Mouse (Mus musculus) ES-E14 (cell line): Measurements from ENCODE around the gene Gpr180.
A peak's percentile ranks its signal among the peaks of the same experiment; 100 is the strongest.

Experiments
- CHD2 ChIP-seq: IDR thresholded peaks from 2 replicates; pipeline ENCODE4 v1.6.1; 2014; ENCODE audit warnings: mild to moderate bottlenecking, low read depth, low read length, inconsistent platforms
- HCFC1 ChIP-seq: IDR thresholded peaks from 2 replicates; pipeline ENCODE4 v1.6.1; 2012; ENCODE audit warnings: low read length, inconsistent platforms, borderline replicate concordance; ENCODE audit not compliant: insufficient read depth
- MAFK ChIP-seq: IDR thresholded peaks from 2 replicates; pipeline ENCODE4 v1.6.1; 2014; ENCODE audit warnings: mild to moderate bottlenecking, low read depth, low read length, inconsistent platforms; ENCODE audit not compliant: insufficient read depth
- ZC3H11A ChIP-seq: IDR thresholded peaks from 2 replicates; pipeline ENCODE4 v1.6.1; 2012; ENCODE audit warnings: low read depth, mild to moderate bottlenecking, inconsistent platforms, low read length, borderline replicate concordance

DNA sequence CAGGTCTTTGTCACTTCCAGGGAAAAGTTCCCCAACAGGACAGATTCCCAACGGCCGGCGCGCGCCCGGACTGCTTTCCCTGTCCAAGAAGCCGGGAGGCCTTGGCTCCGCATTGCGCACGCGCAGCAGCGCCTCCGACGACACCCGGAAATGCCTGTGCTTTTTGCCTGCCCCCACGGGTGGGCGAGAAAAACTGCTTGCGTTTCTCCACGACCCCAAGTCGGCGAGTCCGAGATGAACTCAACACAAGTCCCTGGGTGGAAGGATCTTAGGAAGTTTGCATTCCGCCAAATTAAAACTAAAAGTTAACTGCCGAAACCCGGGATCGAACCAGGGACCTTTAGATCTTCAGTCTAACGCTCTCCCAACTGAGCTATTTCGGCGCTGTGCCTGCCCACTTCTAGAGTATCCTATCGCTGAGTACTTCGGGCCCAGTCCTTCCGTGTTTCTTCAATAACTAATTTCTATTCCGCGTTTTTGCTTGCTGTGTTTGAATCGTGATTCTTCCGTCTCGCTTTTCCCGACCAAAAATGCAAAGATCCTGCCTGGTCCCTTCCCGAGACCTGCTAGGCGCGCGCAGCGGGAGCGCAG, 47.6 kb upstream of the Gpr180 start:
- no peak for TF ChIP-seq ZC3H11A
- TF ChIP-seq HCFC1 = peak; percentile 52; the same call in 1 of the 2 replicates
- TF ChIP-seq MAFK = no peak
- no peak for TF ChIP-seq CHD2
